Mouse (Mus musculus) erythroblast, embryonic 14.5 days (primary cell): ENCODE data around the gene Chka. TPM values are rescaled to one million over a fixed set of nuclear protein-coding genes. Genes with fewer than 3 reads are reported as not detected.

ENCODE experiments used
- H3K27me3 ChIP-seq: 2 replicates; pipeline ENCODE4 v1.6.1; 2012; ENCODE audit warnings: inconsistent platforms; ENCODE audit not compliant: control insufficient read depth
- H3K36me3 ChIP-seq: 2 replicates; pipeline ENCODE4 v1.6.1; 2012; ENCODE audit warnings: mild to moderate bottlenecking, inconsistent platforms; ENCODE audit not compliant: control insufficient read depth
- H3K4me1 ChIP-seq: 2 replicates; pipeline ENCODE4 v1.6.1; 2012; ENCODE audit warnings: inconsistent platforms; ENCODE audit not compliant: control insufficient read depth
- H3K4me3 ChIP-seq: replicated peaks from 2 replicates; pipeline ENCODE3; 2012; ENCODE audit warnings: moderate library complexity, mild to moderate bottlenecking, inconsistent platforms
- H3K9me3 ChIP-seq: 2 replicates; pipeline ENCODE4 v1.6.1; 2012; ENCODE audit warnings: low read length, inconsistent platforms, mixed read lengths; ENCODE audit not compliant: control insufficient read depth
- GATA1 ChIP-seq: IDR thresholded peaks from 2 replicates; pipeline ENCODE4 v1.6.1; 2012; ENCODE audit warnings: low read length, inconsistent platforms, mixed read lengths
- TAL1 ChIP-seq: IDR thresholded peaks from 3 replicates; pipeline ENCODE4 v1.6.1; 2012; ENCODE audit warnings: low read length, inconsistent platforms, mixed read lengths
- polyA plus RNA-seq: library from polyadenylated mRNA; stranded (reverse); fragments of >175 nt; gene quantifications from 2 replicates; pipeline ENCODE4 v1.2.3, GENCODE M21; 2012

Gene Chka
- polyA plus RNA-seq, 1 experiment = 0.70 TPM

DNA sequence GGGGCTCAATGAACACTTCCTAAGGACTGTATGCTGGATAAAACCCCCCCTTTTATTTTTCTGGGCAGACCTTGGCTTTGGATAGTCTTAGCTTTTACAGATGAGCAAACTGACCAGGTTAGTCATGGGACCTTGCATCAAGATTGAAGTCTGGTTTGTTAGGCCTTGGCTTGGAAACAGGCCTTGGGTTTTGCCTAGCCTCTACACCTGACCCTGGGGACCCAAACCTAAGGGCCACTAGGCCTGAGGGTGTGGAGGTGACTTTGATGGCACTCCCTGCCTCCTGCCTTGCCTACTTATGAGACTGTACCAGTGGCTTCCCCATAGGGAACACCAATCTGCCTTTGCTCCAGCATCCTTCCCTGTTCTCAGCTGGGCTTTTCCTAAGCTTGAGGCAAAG is 68.4 kb downstream of the Chka start:
- Histone ChIP-seq H3K36me3 (no peaks in the 10 kb centered on the region), H3K9me3 (no peaks in the 10 kb centered on the region), H3K4me3 (no peak overlapping the region), H3K27me3 (no peaks in the 10 kb centered on the region), H3K4me1 (peaks cover 9% of the 10 kb centered on the region)
- TF ChIP-seq TAL1 (no peak), GATA1 (no peak)

DNA sequence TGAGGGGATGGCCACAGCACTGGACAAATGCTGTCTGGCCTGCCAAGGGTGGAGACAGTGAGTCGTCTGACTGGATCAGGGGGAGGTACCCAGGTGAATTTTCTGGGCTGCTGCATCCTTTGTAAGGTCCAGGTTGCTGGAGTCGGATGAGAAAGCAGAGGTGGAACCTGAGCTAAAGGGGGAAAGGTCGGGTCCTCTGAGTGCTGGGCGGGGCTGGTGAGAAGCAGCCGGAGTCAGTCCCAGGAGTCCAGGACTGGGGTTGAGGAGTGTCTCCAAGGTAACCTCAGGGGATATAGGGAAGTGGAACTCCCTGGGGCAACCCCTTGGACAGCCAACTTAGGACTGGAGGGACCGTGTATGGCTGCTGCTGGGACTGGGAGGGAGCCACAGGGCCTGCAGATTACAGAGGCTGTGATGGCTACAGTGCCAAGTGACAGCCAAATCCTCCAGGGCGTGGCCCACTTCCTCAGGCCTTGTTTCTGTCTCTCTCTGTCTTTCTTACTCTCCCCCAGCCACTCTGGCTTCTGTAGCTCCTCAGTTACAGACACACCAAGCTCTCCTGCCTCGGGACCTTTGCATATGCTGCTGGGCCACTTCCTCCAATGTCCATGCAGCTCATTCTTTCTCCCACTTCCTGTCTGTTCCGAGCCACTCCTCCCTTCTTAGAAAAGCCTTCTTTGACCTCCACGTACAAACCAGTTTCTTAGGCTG is 71.2 kb downstream of the Chka start:
- Histone ChIP-seq H3K4me1 (peaks cover 11% of the 10 kb centered on the region), H3K4me3 (no peak overlapping the region), H3K9me3 (no peaks in the 10 kb centered on the region), H3K27me3 (no peaks in the 10 kb centered on the region), H3K36me3 (no peaks in the 10 kb centered on the region)
- TF ChIP-seq GATA1 = no peak
- TF ChIP-seq TAL1 = no peak

DNA sequence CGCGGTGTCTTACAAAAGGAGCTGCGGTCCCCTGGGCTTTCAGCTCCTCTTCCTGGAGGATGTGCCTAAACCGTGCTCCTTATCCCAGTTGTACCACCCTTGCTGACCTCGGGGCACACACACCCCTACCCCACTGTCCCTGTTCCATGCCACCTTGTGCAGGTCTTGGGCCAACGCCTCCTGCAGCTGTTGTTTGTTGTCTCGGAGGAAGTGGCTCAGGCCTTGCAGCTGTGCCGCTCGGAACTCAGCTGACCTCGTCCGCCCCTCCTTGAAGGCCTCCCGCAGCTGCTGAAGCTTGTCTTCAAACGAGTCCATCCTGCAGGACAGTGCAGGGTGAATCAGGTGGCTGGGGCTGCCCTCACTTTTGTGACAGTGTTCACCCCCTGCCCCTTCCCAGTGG is 72.0 kb downstream of the Chka start:
- TF ChIP-seq GATA1 = no peak
- no peak for TF ChIP-seq TAL1
- no peak overlapping the region for H3K4me3 ChIP-seq

DNA sequence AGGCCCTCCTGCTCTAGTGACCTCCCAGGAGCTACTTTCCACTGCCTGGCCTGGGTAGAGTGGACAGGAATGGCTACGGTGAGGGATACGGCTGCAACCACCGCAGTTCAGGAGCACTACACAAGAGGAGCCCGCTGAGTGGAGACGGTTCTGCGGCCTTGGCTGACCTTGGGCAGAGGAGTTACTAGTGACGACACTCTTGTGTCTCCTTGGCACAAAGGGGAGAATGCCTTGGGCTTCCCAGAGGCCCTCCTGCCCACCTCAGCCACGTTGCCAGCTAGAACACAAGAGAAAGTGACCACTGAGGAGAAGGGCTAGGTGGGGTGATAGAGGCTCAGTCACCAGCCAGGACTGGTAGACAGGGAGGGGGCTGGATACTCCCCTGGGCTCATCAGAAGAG is 72.6 kb downstream of the Chka start:
- Histone ChIP-seq H3K27me3 (no peaks in the 10 kb centered on the region; the same call in 1 of the 2 replicates), H3K4me3 (no peak overlapping the region), H3K4me1 (peaks cover 11% of the 10 kb centered on the region), H3K36me3 (no peaks in the 10 kb centered on the region), H3K9me3 (no peaks in the 10 kb centered on the region)
- no peak for TF ChIP-seq TAL1
- no peak for TF ChIP-seq GATA1

More for the DNA sequence above, 72.0 kb downstream of the Chka start:
- H3K4me1 ChIP-seq = peaks cover 11% of the 10 kb centered on the region
- H3K27me3 ChIP-seq = no peaks in the 10 kb centered on the region; the same call in 1 of the 2 replicates
- H3K36me3 ChIP-seq = no peaks in the 10 kb centered on the region
- H3K9me3 ChIP-seq = no peaks in the 10 kb centered on the region

DNA sequence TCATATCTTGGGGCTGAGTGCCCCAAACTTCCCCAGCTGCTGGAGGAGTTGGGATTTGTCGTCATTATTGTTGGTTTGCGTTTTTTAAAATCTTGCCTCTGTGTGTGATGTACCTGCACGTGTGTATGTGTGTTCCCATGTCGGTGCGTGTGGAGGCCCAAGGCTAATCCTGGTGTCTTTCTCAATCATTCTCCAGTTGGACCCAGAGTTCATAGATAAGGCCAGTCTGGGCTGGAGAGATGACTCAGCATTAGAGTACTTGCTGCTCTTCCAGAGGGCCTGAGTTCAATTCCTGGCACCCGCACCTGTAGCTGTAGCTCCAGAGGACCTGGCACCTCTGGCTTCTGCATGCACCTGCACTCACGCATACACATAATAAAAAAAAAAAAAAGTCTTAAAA is 73.3 kb downstream of the Chka start:
- Histone ChIP-seq H3K27me3 (no peaks in the 10 kb centered on the region; the same call in 1 of the 2 replicates), H3K4me1 (peaks cover 12% of the 10 kb centered on the region)

DNA sequence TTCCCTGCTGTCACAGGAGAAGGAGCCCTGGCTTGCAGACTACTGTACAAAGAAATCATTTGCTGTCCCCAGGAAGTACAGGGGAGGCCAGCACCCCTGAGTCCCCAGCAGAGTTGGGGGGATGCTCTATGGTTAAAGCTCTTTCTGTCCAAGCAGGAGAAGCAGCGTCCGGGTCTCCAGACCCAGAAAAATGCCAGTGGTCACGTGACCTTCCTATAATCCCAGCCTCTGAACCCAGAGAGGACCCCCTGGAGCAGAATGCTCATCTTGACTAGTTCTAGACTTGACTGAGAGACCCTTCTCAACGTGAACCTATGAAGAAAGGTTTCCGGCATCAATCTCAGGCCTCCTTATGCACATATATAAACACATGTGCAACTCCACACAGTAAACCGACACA is 74.3 kb downstream of the Chka start:
- Histone ChIP-seq H3K4me3 (no peak overlapping the region), H3K36me3 (no peaks in the 10 kb centered on the region), H3K4me1 (peaks cover 12% of the 10 kb centered on the region), H3K27me3 (no peaks in the 10 kb centered on the region; the same call in 1 of the 2 replicates), H3K9me3 (no peaks in the 10 kb centered on the region)
- TF ChIP-seq GATA1 (no peak), TAL1 (no peak)

More for the DNA sequence above, 73.3 kb downstream of the Chka start:
- TF ChIP-seq GATA1 (no peak), TAL1 (no peak)
- no peaks in the 10 kb centered on the region for H3K36me3 ChIP-seq
- no peaks in the 10 kb centered on the region for H3K9me3 ChIP-seq
- no peak overlapping the region for H3K4me3 ChIP-seq

DNA sequence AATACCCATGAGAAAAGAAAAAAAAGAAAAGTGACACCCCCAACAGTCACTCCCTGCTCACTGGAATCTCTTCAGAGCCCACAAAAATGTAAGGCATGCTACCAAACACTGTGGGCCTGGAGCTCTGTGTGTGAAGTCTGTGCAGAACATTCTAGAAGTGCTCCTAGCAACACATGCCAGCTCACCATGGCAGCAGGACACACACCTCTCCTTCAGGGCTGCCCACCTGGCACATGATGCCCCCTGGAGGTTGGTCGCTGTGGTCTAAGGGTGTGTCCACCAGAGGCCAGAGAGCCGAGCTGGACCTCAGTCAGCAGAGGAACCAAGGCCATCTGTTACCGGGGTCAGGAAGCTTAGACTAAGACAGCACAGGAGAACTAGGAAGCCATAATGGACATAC is 74.7 kb downstream of the Chka start:
- no peaks in the 10 kb centered on the region for H3K36me3 ChIP-seq
- no peak overlapping the region for H3K4me3 ChIP-seq
- peaks cover 12% of the 10 kb centered on the region for H3K4me1 ChIP-seq
- no peaks in the 10 kb centered on the region for H3K9me3 ChIP-seq
- no peak for TF ChIP-seq TAL1
- TF ChIP-seq GATA1 = no peak
- H3K27me3 ChIP-seq = no peaks in the 10 kb centered on the region; the same call in 1 of the 2 replicates

DNA sequence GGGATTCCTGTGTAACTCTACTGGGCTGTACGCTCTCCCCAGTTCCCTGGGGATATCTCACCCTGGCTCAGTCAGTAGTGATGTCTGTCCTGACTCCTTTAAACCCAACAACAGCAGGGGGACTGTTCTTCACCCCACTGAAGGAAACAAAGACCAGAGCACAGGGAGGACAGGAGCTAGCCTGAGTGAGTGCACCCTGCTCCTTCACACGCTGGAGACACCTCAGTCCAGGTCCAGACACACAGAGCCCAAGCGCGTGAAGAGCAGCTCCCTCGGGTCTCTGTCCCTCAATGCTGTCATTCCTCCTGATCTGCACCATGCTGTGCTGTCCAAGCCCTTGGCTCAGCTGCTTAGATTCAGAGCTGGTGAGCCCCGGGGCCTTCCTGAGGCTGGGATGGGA is 75.1 kb downstream of the Chka start:
- Histone ChIP-seq H3K4me3 (no peak overlapping the region), H3K9me3 (no peaks in the 10 kb centered on the region), H3K27me3 (no peaks in the 10 kb centered on the region; the same call in 1 of the 2 replicates), H3K36me3 (no peaks in the 10 kb centered on the region), H3K4me1 (peaks cover 12% of the 10 kb centered on the region)
- TF ChIP-seq GATA1 = no peak
- TF ChIP-seq TAL1 = no peak

DNA sequence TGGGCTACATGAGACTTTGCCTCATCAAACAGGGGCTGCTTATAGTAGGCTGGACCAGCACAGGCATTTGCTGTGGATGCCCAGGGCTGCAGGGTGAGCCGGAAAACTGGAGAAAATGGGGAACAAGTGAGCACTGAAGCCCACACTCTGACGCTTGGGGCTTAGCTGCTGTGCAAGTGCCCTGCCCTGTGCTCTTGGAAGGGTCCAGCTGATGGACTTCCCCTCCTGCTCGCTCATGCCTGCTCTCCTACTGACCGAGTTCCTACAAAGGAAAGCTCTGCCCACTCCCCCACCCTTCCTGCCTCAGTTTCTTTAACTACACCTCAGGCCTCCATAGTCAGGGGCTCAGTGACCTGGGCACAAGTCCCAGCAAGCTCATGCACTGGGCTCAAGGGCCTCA is 76.4 kb downstream of the Chka start:
- Histone ChIP-seq H3K27me3 (no peaks in the 10 kb centered on the region; the same call in 1 of the 2 replicates), H3K9me3 (no peaks in the 10 kb centered on the region), H3K4me3 (no peak overlapping the region), H3K36me3 (no peaks in the 10 kb centered on the region), H3K4me1 (peaks cover 12% of the 10 kb centered on the region)
- TF ChIP-seq TAL1 (no peak), GATA1 (no peak)
